Mouse (Mus musculus) left cerebral cortex, adult 2 months (tissue): ENCODE data around the gene Ago4. TPM values are rescaled to one million over a fixed set of nuclear protein-coding genes. Genes with fewer than 3 reads are reported as not detected.

ENCODE experiments used
- DNase-seq, 2 experiments: peaks; one replicate each; pipeline ENCODE4 v3.0.0; 2021 to 2022; ENCODE audit warnings: low spot score in 2 of 2, mixed read lengths in 1 of 2; ENCODE audit errors: extremely low spot score in 1 of 2
- H3K27ac ChIP-seq: fragments of 200-600 bp; 2 replicates; pipeline ENCODE4 v1.8.1; 2022
- H3K4me3 ChIP-seq: fragments of 200-600 bp; 2 replicates; pipeline ENCODE4 v1.8.1; 2022
- CTCF ChIP-seq: fragments of 200-600 bp; IDR thresholded peaks from 2 replicates; pipeline ENCODE4 v1.8.1; 2022; ENCODE audit warnings: antibody characterized with exemption, mild to moderate bottlenecking, moderate library complexity
- intact Hi-C: fragments of 180-260 bp; cut with DNase I; formaldehyde crosslinking; loops from one replicate; pipeline ENCODE4 v1.15.1; 2025
- microRNA-seq, 2 experiments: library from miRNA; unstranded; fragments of <30 nt; microRNA quantifications; one replicate each; pipeline ENCODE4 v1.2.0; 2021
- total RNA-seq, 2 experiments: library from RNA; stranded (reverse); gene quantifications; 2 replicates each; pipeline ENCODE4 v1.2.3; 2021

Gene Ago4
- total RNA-seq, 2 experiments from 2014 or later = 7.6 to 9.6 TPM

DNA sequence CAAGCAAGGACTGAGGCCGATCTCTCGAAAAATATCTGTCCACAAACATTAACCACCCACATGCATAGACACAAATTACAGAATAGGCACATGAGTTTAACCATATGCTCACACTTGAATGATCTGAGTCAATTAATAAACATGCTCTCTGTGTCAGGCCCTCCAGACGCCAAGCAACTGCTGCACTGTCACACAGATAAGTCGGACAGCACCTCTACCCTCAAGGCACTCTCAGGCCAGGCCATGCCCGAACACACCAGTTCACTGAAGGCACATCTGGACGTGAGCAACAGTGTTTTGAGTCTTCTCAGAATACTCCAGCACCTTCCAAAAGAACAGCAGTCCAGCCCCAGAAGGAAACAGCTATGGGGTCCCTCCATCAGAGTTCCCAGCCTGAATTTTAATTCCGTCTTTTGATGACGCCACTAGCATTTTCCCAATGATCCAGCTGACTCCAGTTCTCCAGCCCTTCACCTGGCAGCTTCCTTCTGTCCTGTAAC lies 67.0 kb downstream of the Ago4 start:
- intact Hi-C loops = no loop called here
- no peak for TF ChIP-seq CTCF
- no peak for DNase-seq
- Histone ChIP-seq H3K4me3 (no peak overlapping the region), H3K27ac (no peak overlapping the region)

DNA sequence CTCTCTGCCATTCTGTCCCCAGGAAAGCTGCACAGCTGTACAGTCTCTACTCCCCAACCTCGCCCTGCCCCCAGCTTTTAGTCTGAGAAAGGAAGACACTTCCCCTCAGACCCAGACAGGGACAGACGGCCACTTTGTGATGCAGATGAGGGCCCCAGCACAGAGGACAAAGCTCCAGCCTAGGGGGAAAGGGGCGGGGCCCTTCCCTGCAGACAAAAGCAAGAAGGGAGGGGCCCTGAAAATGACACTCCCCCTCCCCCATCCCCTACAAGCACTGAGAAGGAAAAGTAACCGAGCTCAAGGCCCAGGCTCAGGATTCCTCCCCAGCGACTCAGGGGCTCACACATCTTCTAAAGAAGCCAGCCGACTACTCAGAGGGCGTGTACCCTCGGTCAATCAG lies 67.4 kb downstream of the Ago4 start:
- peak in 1 of 2 experiments; percentile 37 for DNase-seq
- intact Hi-C loops = no loop called here
- TF ChIP-seq CTCF = no peak
- Histone ChIP-seq H3K4me3 (no peak overlapping the region), H3K27ac (no peak overlapping the region)

DNA sequence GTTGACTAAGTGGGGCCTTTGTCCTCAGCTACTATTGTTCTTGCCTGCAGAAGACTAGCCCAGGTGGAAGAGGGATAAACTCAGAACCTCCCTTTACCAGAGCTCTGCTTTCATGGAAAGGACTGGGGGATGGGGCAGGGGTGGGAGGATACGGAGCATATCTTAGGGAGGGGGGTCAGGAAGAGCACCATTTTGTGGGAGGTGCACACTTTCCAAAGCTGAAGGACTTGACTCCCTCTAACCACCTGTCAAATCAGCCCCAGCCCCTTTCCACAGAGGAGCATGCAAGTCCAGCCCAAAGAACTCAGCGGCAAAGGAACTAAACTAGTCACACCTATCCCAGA lies 68.4 kb downstream of the Ago4 start:
- no peak overlapping the region for H3K4me3 ChIP-seq
- no peak overlapping the region for H3K27ac ChIP-seq

DNA sequence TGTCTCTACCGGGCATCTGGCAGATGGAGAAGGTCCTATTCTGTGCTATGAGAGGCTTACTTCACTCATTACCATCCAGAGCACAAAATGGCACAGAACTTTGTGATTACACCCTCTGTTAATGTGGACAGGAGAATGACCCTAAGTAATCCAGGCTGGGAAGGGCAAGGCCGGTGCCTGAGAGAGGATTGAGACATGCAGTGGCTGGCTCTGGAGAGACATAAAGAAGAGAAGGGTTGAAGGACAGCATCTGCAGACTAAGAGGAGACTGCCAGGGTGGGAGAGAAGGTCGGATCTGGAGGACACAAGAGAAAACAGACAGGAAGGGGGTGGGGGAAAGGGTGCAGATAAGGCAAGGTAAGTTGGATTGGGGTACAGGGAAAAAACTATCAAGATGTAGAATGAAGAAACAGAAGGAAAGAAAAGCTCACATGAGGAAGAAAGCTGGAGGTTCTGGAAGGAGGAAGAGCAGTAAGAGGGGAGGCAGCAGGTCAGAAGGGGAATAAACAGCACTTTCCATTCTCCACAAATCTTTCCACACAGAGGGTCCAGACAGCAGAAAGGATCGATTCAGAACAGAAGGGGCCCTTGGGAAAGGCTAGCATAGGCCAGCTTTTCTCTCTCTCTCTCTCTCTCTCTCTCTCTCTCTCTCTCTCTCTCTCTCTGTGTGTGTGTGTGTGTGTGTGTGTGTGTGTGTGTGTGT lies 68.9 kb downstream of the Ago4 start:
- DNase-seq = no peak
- Histone ChIP-seq H3K4me3 (no peak overlapping the region), H3K27ac (no peak overlapping the region)
- intact Hi-C loops = no loop called here
- TF ChIP-seq CTCF = no peak

More for the DNA sequence above, 68.4 kb downstream of the Ago4 start:
- TF ChIP-seq CTCF = no peak
- intact Hi-C loops = no loop called here
- no peak for DNase-seq

DNA sequence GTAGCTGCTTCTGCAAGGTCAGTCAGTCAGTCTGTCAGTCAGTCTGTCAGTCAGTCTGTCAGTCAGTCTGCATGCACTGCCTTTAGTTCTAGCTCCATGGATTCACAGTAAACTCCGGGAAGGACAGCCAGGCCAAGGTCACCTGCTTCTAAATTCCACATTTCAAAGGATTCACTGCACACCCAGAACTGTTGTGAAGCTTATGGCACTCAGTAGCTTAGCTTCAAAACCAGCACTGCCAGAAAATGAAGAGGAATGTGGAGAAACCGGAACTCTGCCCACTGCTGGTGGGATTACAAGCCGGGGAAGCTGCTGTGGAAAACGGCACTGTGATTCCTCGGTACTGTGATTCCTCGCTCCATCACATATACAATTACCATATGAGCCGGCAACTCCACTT lies 77.8 kb downstream of the Ago4 start:
- Histone ChIP-seq H3K4me3 (no peak overlapping the region), H3K27ac (no peak overlapping the region)
- intact Hi-C loops = no loop called here
- no peak; the same call in 1 of the 2 replicates for TF ChIP-seq CTCF
- no peak for DNase-seq

DNA sequence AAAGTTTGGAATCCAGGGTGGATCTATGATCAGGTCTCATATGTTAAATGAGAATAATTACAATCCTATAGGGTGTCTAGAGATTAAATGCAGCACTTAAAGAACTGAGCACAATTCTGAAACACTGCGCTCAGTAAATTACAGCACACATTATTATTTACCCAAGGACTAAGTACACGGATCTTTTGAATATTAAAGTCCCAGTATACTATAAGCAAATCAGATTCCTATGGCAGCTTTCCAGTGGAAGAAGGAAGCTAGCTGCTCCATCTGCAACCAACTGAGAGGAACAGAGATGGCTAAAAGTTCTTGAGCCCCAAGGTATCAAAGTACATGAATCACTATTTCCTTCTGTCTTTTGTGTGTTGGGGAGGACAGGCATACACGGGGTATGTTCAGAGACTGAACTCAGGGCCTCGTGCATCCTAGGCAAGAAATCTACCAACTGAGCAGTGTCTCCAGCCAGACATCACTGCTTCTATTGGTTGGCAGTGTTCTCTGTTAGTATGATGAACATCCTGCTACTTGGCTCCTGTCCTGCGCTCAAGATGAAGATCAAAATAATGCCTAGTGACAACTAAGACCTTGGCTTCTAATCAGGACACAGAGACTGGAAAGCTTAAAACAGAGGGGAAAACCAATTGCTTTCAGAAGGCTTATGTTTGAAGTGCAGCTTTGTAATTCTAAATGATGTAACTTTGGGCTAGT lies 78.6 kb downstream of the Ago4 start:
- DNase-seq = no peak
- Histone ChIP-seq H3K4me3 (no peak overlapping the region), H3K27ac (no peak overlapping the region)
- intact Hi-C loops = no loop called here
- TF ChIP-seq CTCF = no peak

DNA sequence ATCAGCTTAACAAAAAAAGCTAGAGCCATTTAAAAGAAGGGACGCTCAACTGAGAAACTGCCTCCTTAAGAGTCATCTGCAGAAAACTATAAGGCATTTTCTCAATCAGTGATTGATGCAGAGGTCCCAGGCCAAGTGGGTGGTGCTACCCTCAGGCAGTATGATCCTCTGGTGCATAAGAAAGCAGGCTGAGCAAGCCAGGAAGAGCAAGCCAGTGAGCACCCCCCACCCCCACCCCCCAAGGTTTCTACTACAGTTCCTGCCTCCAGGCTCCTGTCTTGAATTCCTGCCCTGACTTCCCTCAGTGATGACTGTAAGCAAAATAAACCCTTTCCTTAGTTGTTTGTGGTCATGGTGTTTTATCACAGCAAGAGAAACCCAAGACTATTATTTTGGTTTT lies 83.0 kb downstream of the Ago4 start:
- intact Hi-C loops = no loop called here
- no peak for TF ChIP-seq CTCF
- DNase-seq = no peak
- no peak overlapping the region for H3K4me3 ChIP-seq
- H3K27ac ChIP-seq = no peak overlapping the region

DNA sequence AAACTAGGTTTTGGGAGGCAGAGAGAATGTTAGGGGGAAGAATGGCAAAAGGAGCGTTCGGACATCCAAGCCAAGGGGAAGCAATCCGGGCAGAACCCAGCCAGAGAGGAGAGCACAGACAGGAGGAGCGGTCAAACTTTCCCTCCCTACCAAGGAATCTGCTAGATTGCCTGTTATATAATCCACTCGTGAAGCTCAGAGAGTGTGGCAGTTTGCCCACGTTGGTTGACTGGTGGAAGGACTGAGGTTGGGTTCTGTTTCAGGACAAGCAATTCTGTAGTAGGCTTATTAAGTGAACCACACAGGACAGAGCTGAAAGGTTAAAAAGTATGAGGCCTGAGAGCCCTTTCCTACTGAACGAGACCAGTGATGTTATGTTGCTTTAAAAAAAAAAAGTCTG lies 86.1 kb downstream of the Ago4 start:
- TF ChIP-seq CTCF = no peak
- intact Hi-C loops = no loop called here
- H3K27ac ChIP-seq = no peak overlapping the region
- no peak overlapping the region for H3K4me3 ChIP-seq
- DNase-seq = no peak

DNA sequence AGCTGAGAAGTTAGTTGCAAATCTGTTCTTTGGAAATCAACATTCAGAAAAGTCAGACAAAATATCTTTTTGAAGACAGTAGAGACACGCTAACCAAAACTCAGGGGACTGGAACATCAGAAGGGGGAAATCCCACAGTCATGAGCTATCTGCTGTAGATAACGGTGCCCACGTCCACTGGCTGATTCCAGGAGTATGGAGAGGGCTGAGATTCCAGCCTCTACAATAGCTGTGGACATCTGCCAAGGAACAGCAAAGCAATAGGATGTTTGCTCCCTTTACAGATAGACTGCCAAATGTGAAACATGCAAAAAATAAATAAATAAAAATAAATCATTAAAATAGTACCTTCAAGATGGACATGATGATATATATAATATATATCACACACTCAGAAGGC lies 88.7 kb downstream of the Ago4 start:
- no peak overlapping the region for H3K27ac ChIP-seq
- no peak overlapping the region for H3K4me3 ChIP-seq
- DNase-seq = no peak
- intact Hi-C loops = no loop called here
- no peak for TF ChIP-seq CTCF

Small RNA genes lying within 50 kb of the gene (microRNA-seq; reads per million reads assigned to microRNA genes)
- 0 reads per million in 2 experiments for gene Mir7119

Other genes starting within 250 kb of the Ago4 start
- gene Col8a2, start 246.7 kb downstream of the Ago4 start, total RNA-seq = 1 to 10 TPM; 1.9 to 3.0 TPM
- 10 to 100 TPM; 29.5 to 29.9 TPM for gene Adprhl2, start 211.8 kb downstream of the Ago4 start, total RNA-seq
- gene Tekt2, start 207.8 kb downstream of the Ago4 start, total RNA-seq = 1 to 10 TPM; 1.5 to 1.6 TPM
- 10 to 100 TPM; 33.6 to 45.8 TPM for gene Ago3, start 103.9 kb downstream of the Ago4 start, total RNA-seq
- 10 to 100 TPM; 47.2 to 52.2 TPM for gene Ago1, start 64.9 kb downstream of the Ago4 start, total RNA-seq
- under 1 TPM; 0.63 to 0.75 TPM for gene Clspn, start 23.5 kb upstream of the Ago4 start, total RNA-seq
- gene 5730409E04Rik, start 76.3 kb upstream of the Ago4 start, total RNA-seq = 10 to 100 TPM; 70.6 to 72.1 TPM
- 10 to 100 TPM; 90.8 to 91.9 TPM for gene Psmb2, start 144.2 kb upstream of the Ago4 start, total RNA-seq
- not detected for gene Tfap2e, start 202.8 kb upstream of the Ago4 start, total RNA-seq
- gene Ncdn, start 220.0 kb upstream of the Ago4 start, total RNA-seq = 1,000 to 10,000 TPM in 1 of 2 experiments, 100 to 1,000 TPM in 1; 980 to 1,003 TPM
- gene AU040320, start 220.1 kb upstream of the Ago4 start, total RNA-seq = 10 to 100 TPM; 53.5 to 59.9 TPM